Mouse (Mus musculus): Measurements from ENCODE around the gene Kcnip4. TPM values are rescaled to one million over a fixed set of nuclear protein-coding genes. Genes with fewer than 3 reads are reported as not detected.
A peak's percentile ranks its signal among the peaks of the same experiment; 100 is the strongest.

Kcnip4 gene
- polyA plus RNA-seq, 1 experiment from 2014 or later: 0.40 TPM

DNA sequence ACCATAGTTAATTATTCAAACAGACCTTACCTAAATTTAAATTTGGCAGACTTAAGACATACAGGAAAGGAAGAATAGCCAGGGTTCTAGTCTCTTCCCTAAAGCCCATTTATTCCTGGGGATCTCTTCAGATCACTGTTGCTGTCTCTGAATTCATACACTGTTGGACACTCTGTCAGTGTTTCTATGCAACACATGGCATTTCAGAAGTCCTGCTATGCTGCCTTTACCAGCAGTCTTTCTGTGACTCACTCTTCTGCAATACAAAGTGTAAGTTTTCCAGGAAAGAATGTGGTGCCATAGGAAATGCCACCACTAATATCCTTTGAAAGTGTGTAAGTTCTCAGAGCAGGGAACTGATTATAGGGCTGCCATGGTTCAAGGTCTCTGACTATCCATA is 936.7 kb downstream of the Kcnip4 start:
- in situ Hi-C loops (cut with MboI; ENCODE audit: low pct_unique_long_range_greater_than_20kb): no loop called here
- ChIA-PET POLR2A (no interaction called here), CTCF (interaction anchor here (0.6 kb wide), 1 partner anchor 194 kb away, joined by 3 read pairs; no protein-coding TSS in a partner anchor)
- TF ChIP-seq CTCF (IDR thresholded peaks at IDR 0.05): no peak
- peak; percentile 51 for ATAC-seq
- DNase-seq (ENCODE audit: low read depth, low spot score): no peak
- peaks cover 5% of the 10 kb centered on the region for H3K27me3 ChIP-seq

DNA sequence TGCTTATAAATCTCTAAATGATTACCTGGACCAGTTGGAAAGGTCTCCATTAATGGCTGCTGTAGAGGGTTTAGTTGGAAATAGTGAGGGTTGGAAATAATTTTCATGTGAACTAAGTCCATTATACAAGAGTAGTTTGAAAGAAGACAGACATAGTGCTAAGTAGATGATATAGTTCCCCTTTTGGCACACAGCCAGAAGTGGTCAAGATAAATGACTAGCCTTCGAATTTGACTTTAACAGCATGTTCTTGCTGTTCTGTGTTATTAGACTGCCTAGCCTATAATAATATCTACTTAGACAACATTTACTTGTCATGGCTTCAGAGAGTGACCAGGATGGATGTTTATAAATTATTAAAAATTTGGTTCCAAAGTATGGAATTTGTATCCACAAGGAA is 941.3 kb downstream of the Kcnip4 start:
- no peaks in the 10 kb centered on the region for H3K27me3 ChIP-seq
- no peak for TF ChIP-seq CTCF (IDR thresholded peaks at IDR 0.05)
- no peak for DNase-seq (ENCODE audit: low read depth, low spot score)
- POLR2A ChIA-PET: no interaction called here
- ATAC-seq: no peak
- CTCF ChIA-PET: no interaction called here
- in situ Hi-C loops (cut with MboI; ENCODE audit: low pct_unique_long_range_greater_than_20kb): no loop called here

DNA sequence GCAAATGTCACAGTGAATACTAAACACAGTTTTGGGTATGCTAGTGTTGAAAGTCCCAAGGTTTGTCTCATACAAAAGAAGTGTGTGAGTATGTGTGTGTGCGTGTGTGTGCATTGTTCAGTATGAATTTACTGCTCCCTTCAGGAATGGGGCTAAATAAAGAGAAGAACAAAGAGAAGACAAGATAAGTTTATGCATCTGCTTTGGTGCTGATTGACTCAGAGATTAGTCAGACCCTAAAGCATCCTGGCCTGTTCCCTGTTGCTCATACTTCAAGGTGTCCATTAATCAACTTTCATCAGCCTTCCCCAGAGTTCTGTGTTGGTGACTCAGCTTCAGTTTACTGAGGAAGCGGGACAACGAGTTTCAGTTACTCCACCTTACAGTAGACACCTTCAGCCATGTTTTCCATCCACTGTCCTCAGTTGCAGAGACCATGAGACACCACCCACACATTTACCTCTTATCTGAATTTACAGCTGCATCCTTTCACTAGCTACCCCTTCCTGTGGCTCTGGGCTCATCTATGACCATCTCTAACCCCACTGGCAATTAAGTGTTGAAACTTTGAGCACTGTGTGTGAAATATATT is 960.6 kb downstream of the Kcnip4 start:
- ChIA-PET CTCF (interaction anchor here (0.8 to 1.2 kb wide), 2 partner anchors 10 to 37 kb away, joined by 3 read pairs; no protein-coding TSS in a partner anchor), POLR2A (no interaction called here)
- ATAC-seq: peak; percentile 54
- no peak for DNase-seq (ENCODE audit: low read depth, low spot score)
- TF ChIP-seq CTCF (IDR thresholded peaks at IDR 0.05): no peak
- no peaks in the 10 kb centered on the region for H3K27me3 ChIP-seq
- in situ Hi-C loops (cut with MboI; ENCODE audit: low pct_unique_long_range_greater_than_20kb): no loop called here

DNA sequence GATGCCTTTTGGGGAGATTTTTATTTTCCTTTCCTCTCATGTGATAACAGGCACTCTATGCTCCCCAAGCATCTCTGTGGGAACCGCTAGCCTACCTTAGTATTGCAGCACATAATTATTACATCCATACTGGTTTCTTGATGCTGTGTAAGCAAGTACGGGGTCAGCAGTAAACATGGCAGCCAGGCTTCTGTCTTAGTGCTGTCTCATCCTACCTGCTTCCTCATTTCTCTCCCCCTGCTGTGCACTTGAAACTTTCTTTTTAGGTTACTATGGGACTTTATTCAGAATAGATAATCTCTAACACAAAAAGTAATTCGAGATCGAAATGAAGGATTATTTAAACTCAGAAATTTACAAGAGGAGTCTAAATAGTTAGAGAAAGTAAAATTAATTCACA is 973.0 kb downstream of the Kcnip4 start:
- in situ Hi-C loops (cut with MboI; ENCODE audit: low pct_unique_long_range_greater_than_20kb): no loop called here
- TF ChIP-seq CTCF (IDR thresholded peaks at IDR 0.05): no peak
- ChIA-PET CTCF (no interaction called here), POLR2A (no interaction called here)
- no peak for DNase-seq (ENCODE audit: low read depth, low spot score)
- peaks cover 35% of the 10 kb centered on the region for H3K27me3 ChIP-seq
- no peak for ATAC-seq

DNA sequence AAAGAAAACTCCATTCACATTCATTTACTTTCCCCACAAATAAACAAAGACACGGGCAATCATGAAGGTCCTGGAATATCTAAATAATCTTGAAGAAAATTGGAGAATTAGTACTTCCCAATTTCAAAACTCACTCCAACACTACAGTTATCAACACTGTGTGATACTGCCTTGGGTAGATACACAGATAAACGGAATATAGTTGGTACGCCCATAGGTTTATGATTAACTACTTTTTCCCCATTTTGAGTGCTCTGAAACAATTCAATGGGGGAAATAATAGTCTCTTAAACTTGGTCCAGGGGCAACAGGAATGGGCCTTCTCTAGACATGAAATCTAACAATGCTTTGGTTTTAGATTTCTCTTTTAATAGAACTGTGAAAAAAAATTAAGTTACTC is 978.9 kb downstream of the Kcnip4 start:
- in situ Hi-C loops (cut with MboI; ENCODE audit: low pct_unique_long_range_greater_than_20kb): no loop called here
- TF ChIP-seq CTCF (IDR thresholded peaks at IDR 0.05): no peak
- ATAC-seq (no peak), DNase-seq (ENCODE audit: low read depth, low spot score) (no peak)
- ChIA-PET CTCF (interaction anchor here (1.1 kb wide), 1 partner anchor 15 kb away, joined by 3 read pairs; no protein-coding TSS in a partner anchor), POLR2A (no interaction called here)
- H3K27me3 ChIP-seq: peaks cover 12% of the 10 kb centered on the region

DNA sequence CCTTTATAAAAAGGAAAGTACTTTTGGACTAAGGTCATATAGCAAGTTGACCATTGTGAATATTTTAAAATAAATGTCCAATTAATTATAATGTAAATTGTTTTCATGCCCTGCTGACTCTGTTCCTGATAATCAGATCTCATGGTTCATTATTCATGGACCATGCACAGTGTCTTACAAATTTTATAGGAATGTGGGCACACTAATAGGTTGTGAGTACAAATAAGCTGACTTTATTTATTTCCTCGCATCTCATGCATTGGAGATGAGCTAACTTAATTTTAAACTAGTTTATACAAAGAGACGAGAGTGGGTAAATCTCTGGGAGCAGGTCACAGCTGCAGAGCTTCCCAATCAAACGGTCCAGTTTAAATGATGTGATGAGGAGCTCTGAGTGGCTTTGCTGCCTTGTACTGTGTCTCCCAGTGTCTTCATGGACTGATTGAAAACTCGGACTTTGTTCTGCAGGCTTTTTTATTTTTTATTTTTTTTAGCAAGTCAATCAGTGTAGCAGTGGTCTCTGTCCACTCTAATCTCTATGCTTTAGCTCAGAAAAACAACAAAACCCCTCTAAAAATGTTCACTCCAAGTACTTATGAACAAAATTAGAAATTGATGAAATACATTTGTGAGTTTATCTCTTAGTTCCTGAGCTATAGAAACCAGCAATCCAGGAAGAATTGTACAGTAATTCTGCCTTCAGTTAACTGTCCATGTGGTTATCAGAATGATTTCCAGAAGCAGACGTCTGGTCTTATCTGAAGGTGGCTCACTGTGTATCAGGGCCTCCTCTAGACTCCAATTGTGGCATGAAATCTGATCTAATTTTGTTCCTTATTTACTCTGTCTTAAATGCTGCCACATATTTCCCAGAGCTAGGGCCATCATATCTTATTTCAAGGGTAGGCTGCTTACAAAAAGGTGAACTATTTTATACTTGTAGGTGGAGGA is 979.6 kb downstream of the Kcnip4 start:
- no peak for DNase-seq (ENCODE audit: low read depth, low spot score)
- ChIA-PET CTCF (interaction anchor here (1.1 kb wide), 1 partner anchor 16 kb away, joined by 3 read pairs; no protein-coding TSS in a partner anchor), POLR2A (no interaction called here)
- no peak for TF ChIP-seq CTCF (IDR thresholded peaks at IDR 0.05)
- no peak for ATAC-seq
- H3K27me3 ChIP-seq: peaks cover 6% of the 10 kb centered on the region
- in situ Hi-C loops (cut with MboI; ENCODE audit: low pct_unique_long_range_greater_than_20kb): no loop called here

DNA sequence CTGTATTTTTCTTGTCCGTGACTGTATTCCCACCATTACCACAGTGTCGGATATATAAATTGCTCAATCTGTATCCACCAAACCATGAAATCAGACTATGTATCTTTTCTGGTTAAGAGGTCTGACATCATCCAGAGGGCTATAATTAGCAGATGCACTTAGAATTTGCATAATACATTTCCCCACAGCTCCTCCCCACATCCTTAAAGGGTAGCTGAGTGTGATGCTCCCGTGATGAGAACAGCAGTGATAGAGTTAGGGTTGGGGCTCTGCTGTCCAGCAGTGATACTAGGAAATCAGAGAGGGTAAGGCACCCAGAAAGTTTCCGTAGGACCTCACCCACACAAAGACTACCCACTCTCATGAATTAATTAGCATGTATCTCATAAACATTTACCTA is 1006.7 kb downstream of the Kcnip4 start:
- in situ Hi-C loops (cut with MboI; ENCODE audit: low pct_unique_long_range_greater_than_20kb): no loop called here
- CTCF ChIA-PET: no interaction called here
- POLR2A ChIA-PET: no interaction called here
- peaks cover 21% of the 10 kb centered on the region for H3K27me3 ChIP-seq
- no peak for TF ChIP-seq CTCF (IDR thresholded peaks at IDR 0.05)
- ATAC-seq: no peak
- DNase-seq (ENCODE audit: low read depth, low spot score): no peak

DNA sequence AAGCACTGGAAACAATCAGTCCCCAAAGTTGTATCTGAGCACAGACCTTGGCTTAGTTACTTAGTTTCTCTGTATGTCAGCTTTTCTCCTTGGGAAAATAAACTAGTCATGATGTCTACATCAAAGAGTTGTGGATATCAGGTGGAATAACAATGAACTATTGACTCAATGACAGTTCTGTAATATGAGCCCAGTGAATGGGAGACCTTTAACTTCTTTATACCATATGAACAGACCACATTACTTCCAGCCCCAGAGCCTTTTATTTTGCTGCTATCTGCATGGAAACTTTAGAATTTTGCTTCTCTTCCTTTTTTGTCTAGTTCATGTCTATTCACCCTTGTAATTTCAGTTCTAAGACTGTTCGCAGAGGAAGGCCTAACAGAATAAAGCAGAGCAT is 1011.4 kb downstream of the Kcnip4 start:
- POLR2A ChIA-PET: no interaction called here
- DNase-seq (ENCODE audit: low read depth, low spot score): no peak
- CTCF ChIA-PET: no interaction called here
- H3K27me3 ChIP-seq: peaks cover 3% of the 10 kb centered on the region
- TF ChIP-seq CTCF (IDR thresholded peaks at IDR 0.05): no peak
- no peak for ATAC-seq
- in situ Hi-C loops (cut with MboI; ENCODE audit: low pct_unique_long_range_greater_than_20kb): no loop called here

DNA sequence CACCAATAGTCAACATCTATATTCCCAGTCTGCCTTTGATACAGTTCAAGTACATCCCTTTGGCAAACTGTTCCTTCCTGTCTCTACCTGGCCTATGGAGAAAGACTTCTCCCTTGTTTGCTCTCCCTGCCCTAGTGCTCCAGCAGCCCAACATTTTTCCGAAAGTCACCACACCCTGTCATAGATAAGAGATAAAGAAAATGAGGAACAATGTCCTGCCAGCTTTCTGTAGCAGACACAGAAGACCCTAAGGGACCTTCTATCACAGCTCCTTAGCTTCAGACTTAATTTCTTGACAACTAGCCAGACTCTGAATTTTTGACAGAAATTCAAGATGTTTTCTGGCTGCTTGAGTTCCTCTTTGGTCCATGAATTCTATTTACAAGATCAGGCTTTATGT is 1013.4 kb downstream of the Kcnip4 start:
- CTCF ChIA-PET: interaction anchor here (1.5 kb wide), 1 partner anchor 10 kb away, joined by 5 read pairs; no protein-coding TSS in a partner anchor
- TF ChIP-seq CTCF (IDR thresholded peaks at IDR 0.05): no peak
- in situ Hi-C loops (cut with MboI; ENCODE audit: low pct_unique_long_range_greater_than_20kb): no loop called here
- no peak for DNase-seq (ENCODE audit: low read depth, low spot score)
- peaks cover 10% of the 10 kb centered on the region for H3K27me3 ChIP-seq
- POLR2A ChIA-PET: no interaction called here
- no peak for ATAC-seq

DNA sequence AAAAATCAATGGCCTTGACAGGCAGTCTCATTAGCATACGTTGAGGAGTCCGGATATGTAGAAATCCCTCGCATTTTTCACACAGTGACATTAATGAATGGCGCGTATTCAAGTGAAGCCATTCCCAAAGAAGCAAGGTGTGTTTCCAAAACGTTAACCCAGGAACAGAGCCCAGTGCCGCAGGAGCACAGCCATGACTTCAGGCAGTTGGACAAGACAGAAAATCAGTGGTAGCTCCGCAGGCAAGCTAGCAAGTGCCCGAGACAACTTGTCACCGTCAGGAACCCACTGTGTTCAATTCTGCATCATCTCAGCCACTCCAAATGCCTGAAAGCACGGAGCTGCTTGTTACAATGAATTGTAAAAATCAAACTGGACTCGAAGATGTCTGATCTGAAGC is 1014.5 kb downstream of the Kcnip4 start:
- TF ChIP-seq CTCF (IDR thresholded peaks at IDR 0.05): no peak
- POLR2A ChIA-PET: no interaction called here
- H3K27me3 ChIP-seq: peaks cover 10% of the 10 kb centered on the region
- ATAC-seq (no peak), DNase-seq (ENCODE audit: low read depth, low spot score) (no peak)
- CTCF ChIA-PET: no interaction called here
- in situ Hi-C loops (cut with MboI; ENCODE audit: low pct_unique_long_range_greater_than_20kb): no loop called here
